Mouse (Mus musculus): ENCODE measurements around the gene Gm4756. TPM values are rescaled to one million over a fixed set of nuclear protein-coding genes. Genes with fewer than 3 reads are reported as not detected.
"Not testable (repeated sequence)": the region's sequence is repeated elsewhere in the genome, so short reads cannot be mapped to it uniquely, and the experiment has no call there.

Gene Gm4756
- polyA plus RNA-seq, 1 experiment from 2014 or later = 0.10 TPM

GRCm38 (mm10) chr12:72654698-72655097 lies 5.2 kb upstream of the Gm4756 start:
- no peaks in the 10 kb centered on the region for H3K27me3 ChIP-seq
- CTCF ChIA-PET = interaction anchor here (1.0 to 1.9 kb wide), 5 partner anchors 10 to 140 kb away, joined by 3 to 6 read pairs (median 3); partner anchors contain the start of gene Dhrs7

GRCm38 (mm10) chr12:72648921-72649320 lies 540 bp downstream of the Gm4756 start:
- no peaks in the 10 kb centered on the region for H3K27me3 ChIP-seq
- ATAC-seq (no peak), DNase-seq (ENCODE audit: low read depth, low spot score) (no peak)
- ChIA-PET POLR2A (no interaction called here), CTCF (no interaction called here)
- no peak for TF ChIP-seq CTCF (IDR thresholded peaks at IDR 0.05)
- in situ Hi-C loops (cut with MboI; ENCODE audit: low pct_unique_long_range_greater_than_20kb) = no loop called here

More at GRCm38 (mm10) chr12:72654698-72655097, 5.2 kb upstream of the Gm4756 start:
- in situ Hi-C loops (cut with MboI; ENCODE audit: low pct_unique_long_range_greater_than_20kb) = loop anchor here (5.0 kb wide), 1 partner anchor 192 kb away; no protein-coding TSS in a partner anchor
- peak; percentile 83 for TF ChIP-seq CTCF (IDR thresholded peaks at IDR 0.05)
- POLR2A ChIA-PET = no interaction called here
- DNase-seq (ENCODE audit: low read depth, low spot score) = no peak
- peak; percentile 35 for ATAC-seq

GRCm38 (mm10) chr12:72638025-72638424 lies 11.4 kb downstream of the Gm4756 start:
- ChIA-PET POLR2A (no interaction called here), CTCF (no interaction called here)
- no peak for DNase-seq (ENCODE audit: low read depth, low spot score)
- no peaks in the 10 kb centered on the region for H3K27me3 ChIP-seq
- in situ Hi-C loops (cut with MboI; ENCODE audit: low pct_unique_long_range_greater_than_20kb) = no loop called here
- no peak for TF ChIP-seq CTCF (IDR thresholded peaks at IDR 0.05)
- no peak for ATAC-seq

GRCm38 (mm10) chr12:72628751-72629150 lies 20.7 kb downstream of the Gm4756 start:
- CTCF ChIA-PET = no interaction called here
- no peak for ATAC-seq
- peaks cover 3% of the 10 kb centered on the region for H3K27me3 ChIP-seq
- DNase-seq (ENCODE audit: low read depth, low spot score) = no peak
- no peak for TF ChIP-seq CTCF (IDR thresholded peaks at IDR 0.05)
- POLR2A ChIA-PET = no interaction called here
- in situ Hi-C loops (cut with MboI; ENCODE audit: low pct_unique_long_range_greater_than_20kb) = no loop called here

- ChIA-PET CTCF (no interaction called here), POLR2A (no interaction called here)
- DNase-seq (ENCODE audit: low read depth, low spot score) (no peak), ATAC-seq (no peak)
- peaks cover 18% of the 10 kb centered on the region for H3K27me3 ChIP-seq
- in situ Hi-C loops (cut with MboI; ENCODE audit: low pct_unique_long_range_greater_than_20kb) = no loop called here
- no peak for TF ChIP-seq CTCF (IDR thresholded peaks at IDR 0.05)
Observed at GRCm38 (mm10) chr12:72622853-72623496, 26.5 kb downstream of the Gm4756 start.

GRCm38 (mm10) chr12:72621441-72621840 lies 28.0 kb downstream of the Gm4756 start:
- in situ Hi-C loops (cut with MboI; ENCODE audit: low pct_unique_long_range_greater_than_20kb) = no loop called here
- ATAC-seq (no peak), DNase-seq (ENCODE audit: low read depth, low spot score) (no peak)
- TF ChIP-seq CTCF (IDR thresholded peaks at IDR 0.05) = no peak
- CTCF ChIA-PET = no interaction called here
- peaks cover 18% of the 10 kb centered on the region for H3K27me3 ChIP-seq
- POLR2A ChIA-PET = interaction anchor here (0.6 kb wide), 1 partner anchor 40 kb away, joined by 9 read pairs; no protein-coding TSS in a partner anchor

GRCm38 (mm10) chr12:72620856-72621255 lies 28.6 kb downstream of the Gm4756 start:
- no peak for TF ChIP-seq CTCF (IDR thresholded peaks at IDR 0.05)
- ChIA-PET CTCF (no interaction called here), POLR2A (no interaction called here)
- ATAC-seq (no peak), DNase-seq (ENCODE audit: low read depth, low spot score) (no peak)
- in situ Hi-C loops (cut with MboI; ENCODE audit: low pct_unique_long_range_greater_than_20kb) = no loop called here
- H3K27me3 ChIP-seq = peaks cover 18% of the 10 kb centered on the region

GRCm38 (mm10) chr12:72612053-72612452 lies 37.4 kb downstream of the Gm4756 start:
- no peak for DNase-seq (ENCODE audit: low read depth, low spot score)
- ATAC-seq = no peak
- CTCF ChIA-PET = no interaction called here
- TF ChIP-seq CTCF (IDR thresholded peaks at IDR 0.05) = no peak
- POLR2A ChIA-PET = no interaction called here
- H3K27me3 ChIP-seq = peaks cover 6% of the 10 kb centered on the region
- in situ Hi-C loops (cut with MboI; ENCODE audit: low pct_unique_long_range_greater_than_20kb) = no loop called here

GRCm38 (mm10) chr12:72598731-72599130 lies 50.7 kb downstream of the Gm4756 start:
- CTCF ChIA-PET; POLR2A ChIA-PET; ATAC-seq; in situ Hi-C loops (cut with MboI; ENCODE audit: low pct_unique_long_range_greater_than_20kb); DNase-seq (ENCODE audit: low read depth, low spot score): not testable (repeated sequence)
- peaks cover 10% of the 10 kb centered on the region for H3K27me3 ChIP-seq

- ChIA-PET CTCF (no interaction called here), POLR2A (no interaction called here)
- DNase-seq (ENCODE audit: low read depth, low spot score) (no peak), ATAC-seq (no peak)
- no peak for TF ChIP-seq CTCF (IDR thresholded peaks at IDR 0.05)
- in situ Hi-C loops (cut with MboI; ENCODE audit: low pct_unique_long_range_greater_than_20kb) = no loop called here
- peaks cover 13% of the 10 kb centered on the region for H3K27me3 ChIP-seq
Observed at GRCm38 (mm10) chr12:72594001-72594400, 55.5 kb downstream of the Gm4756 start.

- in situ Hi-C loops (cut with MboI; ENCODE audit: low pct_unique_long_range_greater_than_20kb) = no loop called here
- CTCF ChIA-PET = no interaction called here
Observed at GRCm38 (mm10) chr12:72592991-72593390, 56.5 kb downstream of the Gm4756 start.

GRCm38 (mm10) chr12:72585339-72585738 lies 64.1 kb downstream of the Gm4756 start:
- in situ Hi-C loops (cut with MboI; ENCODE audit: low pct_unique_long_range_greater_than_20kb) = no loop called here
- DNase-seq (ENCODE audit: low read depth, low spot score) (no peak), ATAC-seq (no peak)
- TF ChIP-seq CTCF (IDR thresholded peaks at IDR 0.05) = no peak
- POLR2A ChIA-PET = interaction anchor here (0.6 kb wide), 1 partner anchor 86 kb away, joined by 3 read pairs; no protein-coding TSS in a partner anchor
- CTCF ChIA-PET = no interaction called here
- H3K27me3 ChIP-seq = no peaks in the 10 kb centered on the region

More at GRCm38 (mm10) chr12:72592991-72593390, 56.5 kb downstream of the Gm4756 start:
- peaks cover 9% of the 10 kb centered on the region for H3K27me3 ChIP-seq
- TF ChIP-seq CTCF (IDR thresholded peaks at IDR 0.05) = no peak
- no peak for DNase-seq (ENCODE audit: low read depth, low spot score)
- POLR2A ChIA-PET = no interaction called here
- ATAC-seq = no peak
